Mouse (Mus musculus): ENCODE results near the gene Kcnip4.
A peak's percentile ranks its signal among the peaks of the same experiment; 100 is the strongest.

Kcnip4 gene

GRCm38 (mm10) chr5:49247081-49247480 is 277.6 kb downstream of the Kcnip4 start:
- DNase-seq (ENCODE audit: low spot score in 2 of 2): no peak

GRCm38 (mm10) chr5:49244414-49244813 is 280.3 kb downstream of the Kcnip4 start:
- no peak for DNase-seq (ENCODE audit: low spot score in 2 of 2)

GRCm38 (mm10) chr5:49241708-49242107 is 283.0 kb downstream of the Kcnip4 start:
- no peak for DNase-seq (ENCODE audit: low spot score in 2 of 2)

- no peak for DNase-seq (ENCODE audit: low spot score in 2 of 2)
Observed at GRCm38 (mm10) chr5:49201164-49201756, 323.4 kb downstream of the Kcnip4 start.

GRCm38 (mm10) chr5:49188236-49188635 is 336.5 kb downstream of the Kcnip4 start:
- DNase-seq (ENCODE audit: low spot score in 2 of 2): no peak

GRCm38 (mm10) chr5:49150116-49150811 is 374.4 kb downstream of the Kcnip4 start:
- DNase-seq (ENCODE audit: low spot score in 2 of 2): no peak

- no peak for DNase-seq (ENCODE audit: low spot score in 2 of 2)
Observed at GRCm38 (mm10) chr5:49149684-49150083, 375.0 kb downstream of the Kcnip4 start.

GRCm38 (mm10) chr5:49095432-49095831 is 429.3 kb downstream of the Kcnip4 start:
- no peak for DNase-seq (ENCODE audit: low spot score in 2 of 2)

GRCm38 (mm10) chr5:49094945-49095344 is 429.8 kb downstream of the Kcnip4 start:
- no peak for DNase-seq (ENCODE audit: low spot score in 2 of 2)

- no peak for DNase-seq (ENCODE audit: low spot score in 2 of 2)
Observed at GRCm38 (mm10) chr5:49094306-49094705, 430.4 kb downstream of the Kcnip4 start.

- peak; percentile 71 to 93 for DNase-seq (ENCODE audit: low spot score in 2 of 2)
Observed at GRCm38 (mm10) chr5:49090122-49090680, 434.5 kb downstream of the Kcnip4 start.

- DNase-seq (ENCODE audit: low spot score in 2 of 2): no peak
Observed at GRCm38 (mm10) chr5:49065646-49066045, 459.1 kb downstream of the Kcnip4 start.

GRCm38 (mm10) chr5:49058926-49059325 is 465.8 kb downstream of the Kcnip4 start:
- no peak for DNase-seq (ENCODE audit: low spot score in 2 of 2)

- no peak for DNase-seq (ENCODE audit: low spot score in 2 of 2)
Observed at GRCm38 (mm10) chr5:49057636-49058340, 466.9 kb downstream of the Kcnip4 start.

- no peak for DNase-seq (ENCODE audit: low spot score in 2 of 2)
Observed at GRCm38 (mm10) chr5:49047960-49048359, 476.7 kb downstream of the Kcnip4 start.

- no peak for DNase-seq (ENCODE audit: low spot score in 2 of 2)
Observed at GRCm38 (mm10) chr5:49041259-49041845, 483.4 kb downstream of the Kcnip4 start.

- no peak for DNase-seq (ENCODE audit: low spot score in 2 of 2)
Observed at GRCm38 (mm10) chr5:48997359-48997758, 527.3 kb downstream of the Kcnip4 start.

- DNase-seq (ENCODE audit: low spot score in 2 of 2): no peak
Observed at GRCm38 (mm10) chr5:48989145-48989659, 535.5 kb downstream of the Kcnip4 start.

- no peak for DNase-seq (ENCODE audit: low spot score in 2 of 2)
Observed at GRCm38 (mm10) chr5:48942378-48943088, 582.2 kb downstream of the Kcnip4 start.

- no peak for DNase-seq (ENCODE audit: low spot score in 2 of 2)
Observed at GRCm38 (mm10) chr5:48931881-48932280, 592.8 kb downstream of the Kcnip4 start.

- no peak for DNase-seq (ENCODE audit: low spot score in 2 of 2)
Observed at GRCm38 (mm10) chr5:48890216-48890615, 634.5 kb downstream of the Kcnip4 start.
